Mouse (Mus musculus): Measurements from ENCODE around the gene Mthfs. TPM values are rescaled to one million over a fixed set of nuclear protein-coding genes. Genes with fewer than 3 reads are reported as not detected.
"Not testable (repeated sequence)": the region's sequence is repeated elsewhere in the genome, so short reads cannot be mapped to it uniquely, and the experiment has no call there.

Gene Mthfs
- polyA plus RNA-seq (2015; fragmentation: Nextera tagmentation; extraction: Ambion mirVana) = 33.1 and 34.9 TPM in 2 replicates

DNA sequence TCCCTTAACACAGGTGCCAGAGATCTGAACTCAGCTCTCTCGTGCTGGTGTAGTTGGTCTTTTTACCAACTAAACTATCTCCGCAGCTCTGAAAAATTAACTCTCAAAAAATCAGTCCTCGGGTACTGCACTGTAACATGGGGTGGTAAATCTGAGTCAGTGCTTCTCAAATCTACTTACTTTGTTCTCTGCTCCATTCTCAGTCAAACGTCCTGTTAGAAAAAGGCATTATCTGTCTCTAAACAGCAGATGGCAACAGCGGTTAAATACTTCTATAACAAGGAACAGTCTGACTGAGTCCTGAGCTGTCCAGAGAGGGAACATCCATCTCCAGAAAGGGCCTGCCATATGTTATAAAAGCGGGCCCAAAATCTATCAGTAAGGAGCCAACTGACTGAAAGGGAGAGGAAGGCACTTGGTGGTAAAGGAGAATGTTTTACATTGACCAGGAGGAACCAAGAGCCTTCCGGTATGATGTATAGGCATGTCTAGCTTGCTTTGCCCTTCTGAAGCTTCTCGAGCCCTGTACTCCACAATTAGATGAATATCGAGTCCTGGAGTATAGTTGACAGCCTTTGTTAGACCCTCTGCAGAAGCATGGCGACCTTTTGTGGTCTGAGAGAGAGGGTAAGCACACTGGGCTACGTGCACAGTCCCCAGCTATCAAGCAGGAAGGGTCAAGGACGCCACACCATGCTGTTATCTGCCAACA is at the start of gene Mthfs:
Mthfs (plus strand) TSS at position 324 of the 712 bp plus-strand sequence.
- peak; percentile 5 for DNase-seq (ENCODE audit: low spot score)

GRCm38 (mm10) chr9:89172539-89172938 is 37.9 kb upstream of the Mthfs start:
- DNase-seq (ENCODE audit: low spot score) = not testable (repeated sequence)

GRCm38 (mm10) chr9:89178833-89179232 is 31.6 kb upstream of the Mthfs start:
- not testable (repeated sequence) for DNase-seq (ENCODE audit: low spot score)

- DNase-seq (ENCODE audit: low spot score) = not testable (repeated sequence)
These were observed 31.0 kb upstream of the Mthfs start for GRCm38 (mm10) chr9:89179469-89179868.

DNA sequence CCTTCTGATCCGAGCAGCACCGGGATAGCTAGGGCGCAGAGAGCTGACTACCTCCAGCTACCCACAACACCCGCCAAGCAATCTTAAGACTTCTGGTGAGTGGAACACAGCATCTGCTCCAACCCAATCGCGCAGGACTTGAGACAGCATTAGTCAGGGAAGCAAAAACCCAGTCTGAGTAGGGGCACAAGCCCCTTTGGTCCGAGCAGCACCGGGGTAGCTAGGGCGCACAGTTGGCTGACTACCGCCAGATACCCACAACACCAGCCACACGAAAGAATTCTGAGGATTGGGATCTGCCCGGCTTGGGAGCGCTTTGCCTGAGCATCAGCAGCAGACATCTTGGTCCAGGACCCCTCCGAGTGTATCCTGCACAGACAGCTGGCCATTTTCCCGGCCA is 23.5 kb upstream of the Mthfs start:
- not testable (repeated sequence) for DNase-seq (ENCODE audit: low spot score)

GRCm38 (mm10) chr9:89195483-89195882 is 15.0 kb upstream of the Mthfs start:
- DNase-seq (ENCODE audit: low spot score) = not testable (repeated sequence)

- DNase-seq (ENCODE audit: low spot score) = not testable (repeated sequence)
These were observed 13.0 kb upstream of the Mthfs start for GRCm38 (mm10) chr9:89197509-89197908.

DNA sequence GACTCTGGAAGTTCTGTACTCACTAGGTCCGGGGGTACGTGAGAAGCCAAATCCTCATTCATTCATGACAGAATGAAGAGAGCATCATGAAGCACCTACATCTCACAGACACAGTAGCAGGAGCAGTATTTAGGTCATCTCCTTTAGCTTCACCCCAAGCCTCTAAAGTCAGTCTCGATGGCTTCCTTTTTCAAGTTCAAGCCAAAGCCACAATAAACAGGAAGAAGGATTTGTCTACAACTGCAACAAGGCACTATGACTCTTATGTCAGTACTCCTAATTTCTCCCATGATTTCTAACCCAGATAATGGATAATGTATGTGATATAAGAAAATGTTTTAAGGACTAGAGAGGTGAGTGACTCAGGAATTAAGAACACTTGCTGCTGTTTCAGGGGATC is 12.1 kb upstream of the Mthfs start:
- not testable (repeated sequence) for DNase-seq (ENCODE audit: low spot score)

- DNase-seq (ENCODE audit: low spot score) = peak; percentile 1
These were observed 11.5 kb upstream of the Mthfs start, which contains the start of the genes Bcl2a1b and Gm29094 for GRCm38 (mm10) chr9:89198969-89199416. Gene Bcl2a1b, plus strand, starts transcription at chr9:89199209. Gene Gm29094, plus strand, starts transcription at chr9:89199379.

- DNase-seq (ENCODE audit: low spot score) = not testable (repeated sequence)
These were observed 8.2 kb upstream of the Mthfs start for GRCm38 (mm10) chr9:89202256-89202655.

- DNase-seq (ENCODE audit: low spot score) = not testable (repeated sequence)
These were observed 1.5 kb upstream of the Mthfs start for GRCm38 (mm10) chr9:89208939-89209338.

DNA sequence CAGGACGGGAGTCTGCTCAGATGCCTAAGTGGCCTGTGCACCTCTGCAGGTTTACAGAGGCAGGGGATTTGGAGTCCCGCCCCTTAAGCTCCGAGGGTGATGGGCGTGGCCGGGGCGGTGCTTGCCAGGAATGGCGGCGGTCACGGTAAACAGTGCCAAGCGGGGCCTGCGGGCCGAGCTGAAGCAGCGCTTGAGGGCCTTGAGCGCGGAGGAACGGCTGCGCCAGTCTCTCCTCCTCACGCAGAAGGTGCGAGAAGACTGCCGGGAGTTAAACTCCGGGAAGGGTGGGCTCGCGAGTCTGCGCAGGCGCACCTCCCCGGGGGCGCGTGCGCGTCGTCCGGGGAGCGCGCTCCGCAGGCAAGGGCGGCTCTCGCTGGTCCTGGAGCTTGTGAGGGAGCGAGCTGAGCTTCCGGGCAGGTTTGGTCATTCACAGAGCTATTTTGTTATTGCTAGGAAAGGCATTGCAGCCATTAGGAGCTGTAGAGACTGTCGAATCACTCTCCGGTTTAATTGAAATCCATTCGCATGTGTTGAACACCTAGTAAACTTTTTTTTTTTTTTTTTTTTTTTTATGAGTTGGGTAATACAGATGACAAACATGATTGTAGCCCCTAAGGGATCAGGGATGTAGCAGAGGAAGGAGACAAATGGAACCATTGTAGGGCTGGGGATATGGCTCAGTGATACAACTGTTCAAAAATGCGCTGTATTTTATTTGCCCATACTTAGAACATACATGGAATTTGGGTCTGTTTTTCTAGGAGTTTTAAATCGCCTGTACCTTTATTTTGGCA is 786 bp downstream of the Mthfs start:
- not testable (repeated sequence) for DNase-seq (ENCODE audit: low spot score)

DNA sequence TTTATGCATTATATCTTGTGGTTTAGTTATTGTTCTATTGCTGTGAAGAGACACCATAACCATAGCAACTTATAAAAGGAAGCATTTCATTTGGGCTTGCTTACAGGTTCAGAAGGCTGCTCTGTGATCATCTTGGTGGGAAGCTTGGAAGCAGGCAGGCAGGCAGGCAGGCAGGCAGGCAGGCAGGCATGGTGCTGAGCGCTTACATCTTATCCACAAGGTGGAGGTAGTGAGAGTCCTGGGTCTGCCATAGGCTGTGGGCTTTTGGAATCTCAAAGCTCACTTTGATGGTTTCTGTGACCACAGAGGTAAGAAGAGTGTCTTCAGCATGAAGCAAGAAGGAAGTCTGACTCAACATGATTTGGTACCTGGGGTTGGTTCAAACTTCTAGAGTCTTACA is 2.0 kb downstream of the Mthfs start:
- DNase-seq (ENCODE audit: low spot score) = not testable (repeated sequence)

DNA sequence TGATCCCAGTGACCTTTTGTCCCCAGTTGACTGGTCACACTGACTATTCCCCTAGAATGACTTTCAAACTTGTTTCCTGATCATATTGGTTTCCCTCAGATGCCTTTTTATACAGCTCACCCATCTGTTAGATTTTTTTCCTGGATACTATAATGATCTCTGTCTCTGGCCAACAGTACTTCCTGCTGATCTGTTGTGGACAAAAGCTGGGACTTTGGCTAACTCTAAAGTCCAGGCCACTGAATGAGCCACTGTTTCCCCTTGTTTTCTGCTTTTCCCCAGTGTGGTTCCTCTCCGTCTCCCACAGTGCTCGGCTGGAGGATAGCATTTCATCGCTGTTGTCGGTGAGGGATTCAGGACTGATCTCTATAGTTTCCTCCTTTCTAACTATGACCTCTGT is 7.7 kb downstream of the Mthfs start:
- not testable (repeated sequence) for DNase-seq (ENCODE audit: low spot score)

DNA sequence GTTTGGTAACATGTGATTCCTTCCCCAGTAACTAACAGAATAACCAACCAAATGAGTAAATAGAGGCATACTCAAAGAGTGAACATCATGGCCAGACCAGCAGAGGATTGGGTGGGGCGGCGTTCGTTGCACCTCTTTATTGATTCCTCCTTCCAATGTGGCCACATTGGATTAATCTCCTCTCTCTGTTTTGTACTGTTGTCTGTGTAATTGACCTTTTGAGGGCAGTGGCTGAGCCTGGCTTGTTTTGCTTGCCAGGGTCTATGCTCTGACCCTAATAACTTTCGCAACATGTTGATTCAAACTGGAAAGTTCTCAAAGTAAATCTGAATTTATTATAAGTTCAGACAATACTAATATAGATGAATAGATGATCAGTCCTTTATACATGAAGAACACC is 9.2 kb downstream of the Mthfs start:
- not testable (repeated sequence) for DNase-seq (ENCODE audit: low spot score)

GRCm38 (mm10) chr9:89220704-89221287 is 10.3 kb downstream of the Mthfs start:
- not testable (repeated sequence) for DNase-seq (ENCODE audit: low spot score)

GRCm38 (mm10) chr9:89226071-89226470 is 15.6 kb downstream of the Mthfs start:
- DNase-seq (ENCODE audit: low spot score) = no peak

- no peak for DNase-seq (ENCODE audit: low spot score)
These were observed 17.6 kb downstream of the Mthfs start for GRCm38 (mm10) chr9:89228122-89228521.

DNA sequence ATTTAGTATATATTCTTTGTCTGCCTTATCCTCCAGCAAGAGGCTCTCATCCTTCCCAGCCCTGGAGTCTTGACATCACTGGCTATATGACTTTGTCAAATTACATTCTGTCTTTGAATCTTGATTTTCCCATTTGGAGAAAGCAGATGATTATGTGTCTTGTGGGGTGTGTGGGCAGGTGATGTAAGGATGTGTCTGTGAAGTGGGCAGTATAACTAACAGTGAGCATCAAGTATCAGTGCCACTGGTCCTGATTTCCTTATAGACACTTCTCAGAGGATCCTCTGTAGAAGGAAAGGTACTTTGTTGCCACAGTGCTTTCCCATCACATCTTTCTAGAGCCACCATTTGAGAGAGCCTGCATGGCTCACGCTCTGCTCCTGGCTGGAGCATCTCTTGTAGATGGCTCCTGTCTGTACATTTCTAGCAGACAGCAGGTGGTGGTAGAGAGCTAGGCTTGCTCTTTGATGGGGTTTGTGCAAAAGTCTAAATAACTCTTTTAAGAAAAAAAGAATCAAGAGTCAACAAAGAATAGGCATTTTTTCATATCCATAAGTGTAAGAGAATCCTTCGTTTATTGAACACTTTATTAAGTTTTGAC is 20.5 kb downstream of the Mthfs start:
- DNase-seq (ENCODE audit: low spot score) = not testable (repeated sequence)

DNA sequence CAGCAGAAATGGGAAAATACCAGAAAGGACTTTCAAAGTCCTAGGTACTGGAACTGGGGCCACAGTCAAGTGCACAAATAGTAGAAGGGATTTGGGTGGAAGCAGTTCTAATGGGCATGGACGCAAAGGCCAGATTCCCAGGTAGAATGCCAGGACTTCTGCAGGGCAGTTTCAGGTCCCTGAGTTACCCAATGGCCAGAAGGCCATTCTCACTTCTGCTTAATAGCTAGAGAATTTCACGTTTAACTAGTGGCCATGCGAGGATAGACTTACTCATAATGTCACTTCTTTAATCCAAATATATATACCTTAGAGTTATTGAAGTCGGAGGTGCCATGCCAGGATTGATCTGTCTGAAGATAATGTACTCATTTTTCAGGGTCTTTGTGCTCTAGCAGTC is 26.7 kb downstream of the Mthfs start:
- DNase-seq (ENCODE audit: low spot score) = not testable (repeated sequence)

GRCm38 (mm10) chr9:89238976-89239505 is 28.6 kb downstream of the Mthfs start:
- not testable (repeated sequence) for DNase-seq (ENCODE audit: low spot score)
